Mouse (Mus musculus): ENCODE measurements at regions not wholly inside any gene's neighbourhood (a gene's known extent, or its start where the extent isn't known, plus 50 kb on each side); places are given as distances from the start of the nearest gene placed in this dataset.
A peak's percentile ranks its signal among the peaks of the same experiment; 100 is the strongest.

- no peak for DNase-seq (ENCODE audit: low read depth)
Observed at GRCm38 (mm10) chr16:90666271-90666986, 60.8 kb downstream of the Mis18a start.

GRCm38 (mm10) chr16:90664086-90664485 is 63.1 kb downstream of the Mis18a start:
- no peak for DNase-seq (ENCODE audit: low read depth)

- DNase-seq (ENCODE audit: low read depth): no peak
Observed at GRCm38 (mm10) chr16:90658050-90658449, 69.2 kb downstream of the Mis18a start.

DNA sequence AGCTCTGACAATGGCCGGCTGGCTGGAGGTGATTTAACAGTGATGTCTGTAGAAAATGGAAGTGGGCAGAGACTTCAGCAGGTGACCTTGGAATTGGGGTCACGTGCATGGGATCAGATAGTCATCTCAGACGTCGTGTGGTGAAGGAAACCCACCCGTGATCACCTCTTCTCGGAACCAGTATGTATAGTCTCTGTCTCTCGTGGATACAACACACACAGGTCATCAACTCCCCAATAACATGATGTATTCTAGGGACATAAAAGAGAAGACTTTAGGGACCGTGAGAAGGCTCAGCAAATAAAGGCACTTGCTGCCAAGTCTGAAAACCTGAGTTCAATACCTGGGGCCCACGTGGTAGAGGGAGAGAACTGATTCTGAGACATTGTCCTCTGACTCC is 70.2 kb downstream of the Mis18a start:
- DNase-seq (ENCODE audit: low read depth): no peak

GRCm38 (mm10) chr16:90656571-90657011 is 70.6 kb downstream of the Mis18a start:
- DNase-seq (ENCODE audit: low read depth): no peak

- no peak for DNase-seq (ENCODE audit: low read depth)
Observed at GRCm38 (mm10) chr16:90654853-90655252, 72.4 kb downstream of the Mis18a start.

DNA sequence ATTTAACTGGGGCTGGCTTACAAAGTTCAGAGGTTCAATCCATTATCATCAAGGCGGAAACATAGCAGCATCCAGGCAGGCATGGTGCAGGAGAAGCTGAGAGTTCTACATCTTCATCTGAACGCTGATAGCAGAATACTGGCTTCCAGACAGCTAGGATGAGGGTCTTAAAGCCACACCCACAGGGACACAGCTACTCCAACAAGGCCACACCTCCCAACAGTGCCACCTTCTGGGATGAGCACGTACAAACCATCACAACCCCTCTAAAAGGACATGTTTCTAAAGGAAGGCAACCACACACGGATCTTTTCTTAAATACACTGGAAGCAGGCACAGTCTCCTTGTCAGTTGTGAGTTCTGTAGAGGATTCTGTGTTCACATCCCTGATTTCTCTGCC is 74.4 kb downstream of the Mis18a start:
- no peak for DNase-seq (ENCODE audit: low read depth)

DNA sequence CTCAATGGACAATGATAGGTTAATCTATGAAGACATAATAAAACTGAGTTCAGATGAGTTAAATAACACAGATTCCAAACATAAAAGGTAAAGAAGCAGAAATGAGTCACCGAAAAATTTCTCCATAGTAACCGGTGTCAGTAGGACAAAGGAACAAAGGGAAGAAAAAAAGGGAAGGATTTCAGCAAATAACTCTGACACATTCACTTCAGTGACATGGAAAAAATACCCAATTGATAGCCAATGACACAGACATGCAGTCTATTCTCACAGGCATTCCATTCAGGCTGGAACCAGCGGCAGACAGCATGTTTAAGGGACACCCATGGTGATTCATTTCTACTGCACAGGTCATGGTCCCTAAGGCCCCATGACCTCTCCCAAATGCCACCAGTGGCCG is 79.0 kb downstream of the Mis18a start:
- DNase-seq (ENCODE audit: low read depth): no peak

DNA sequence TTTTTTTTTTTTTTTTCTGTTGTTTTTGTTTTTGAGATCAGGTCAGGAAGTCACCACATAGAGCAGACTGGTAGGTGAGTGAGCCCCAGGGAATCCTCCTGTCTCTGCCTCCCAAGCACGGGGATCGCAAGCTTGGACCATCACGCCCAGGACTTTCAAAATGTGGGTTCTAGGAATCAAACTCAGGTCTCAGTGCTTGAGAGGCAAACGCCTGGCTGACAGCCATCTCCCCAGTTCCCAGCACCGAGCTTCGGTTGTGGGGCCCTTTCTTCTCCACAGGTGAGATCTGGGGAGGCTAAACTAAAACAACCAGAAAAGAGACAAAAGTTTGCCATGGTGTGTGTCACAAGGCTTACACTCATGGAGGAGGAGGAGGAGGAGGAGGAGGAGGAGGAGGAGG is 84.5 kb downstream of the Mis18a start:
- DNase-seq (ENCODE audit: low read depth): no peak

GRCm38 (mm10) chr16:90635216-90635615 is 92.0 kb downstream of the Mis18a start:
- no peak for DNase-seq (ENCODE audit: low read depth)

DNA sequence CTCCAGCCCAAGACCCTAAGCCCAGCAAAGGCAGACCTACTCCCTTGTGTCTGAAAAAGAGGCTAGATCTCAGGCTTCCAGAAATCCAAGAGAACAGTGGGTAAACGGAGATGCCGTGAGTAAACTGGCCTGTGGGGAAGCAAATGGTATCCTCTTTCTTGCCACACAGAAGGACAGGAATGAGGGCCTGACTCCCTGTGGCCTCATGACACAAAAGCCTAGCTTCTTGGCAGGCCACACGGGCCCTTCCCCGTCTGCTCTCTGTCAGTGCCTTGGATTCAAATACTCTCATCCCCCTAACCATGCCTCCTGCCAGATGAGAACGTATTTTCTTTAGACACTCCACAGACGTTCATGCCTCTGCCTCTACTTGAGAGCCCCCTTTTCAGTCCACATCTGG is 97.2 kb downstream of the Mis18a start:
- no peak for DNase-seq (ENCODE audit: low read depth)

GRCm38 (mm10) chr16:90629121-90629930 is 97.9 kb downstream of the Mis18a start:
- DNase-seq (ENCODE audit: low read depth): no peak

GRCm38 (mm10) chr16:90628605-90629120 is 98.5 kb downstream of the Mis18a start:
- DNase-seq (ENCODE audit: low read depth): no peak

DNA sequence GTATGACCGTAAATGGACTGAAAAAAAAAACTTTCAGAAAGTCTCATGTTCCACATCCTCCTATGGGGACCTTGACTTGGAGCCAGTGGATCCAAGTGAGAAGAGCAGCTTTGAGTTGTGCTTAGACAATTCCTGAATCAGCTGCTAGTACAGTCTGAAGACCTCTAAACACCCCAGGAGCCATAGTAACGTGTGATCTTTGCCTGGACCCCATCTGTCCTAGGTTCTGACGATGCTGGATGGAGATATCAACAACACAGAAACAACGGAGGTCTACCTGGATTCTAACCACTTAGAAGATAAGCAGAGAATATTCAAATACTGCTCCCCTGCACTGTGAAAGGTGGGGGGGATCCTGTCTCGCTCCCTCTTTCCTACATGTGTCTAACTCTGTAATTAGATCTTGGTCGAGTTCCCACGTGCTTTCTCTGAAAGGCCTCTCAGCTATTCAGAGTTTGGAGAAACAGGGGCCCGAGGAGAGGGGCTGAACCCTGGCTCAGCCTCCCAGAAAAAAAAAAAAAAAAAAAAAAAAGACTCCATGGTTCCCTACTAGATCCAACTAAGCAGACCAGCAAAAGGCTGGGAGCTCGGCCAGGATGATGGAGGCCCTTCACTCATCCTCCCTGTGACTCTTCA is 101.1 kb downstream of the Mis18a start:
- no peak for DNase-seq (ENCODE audit: low read depth)

DNA sequence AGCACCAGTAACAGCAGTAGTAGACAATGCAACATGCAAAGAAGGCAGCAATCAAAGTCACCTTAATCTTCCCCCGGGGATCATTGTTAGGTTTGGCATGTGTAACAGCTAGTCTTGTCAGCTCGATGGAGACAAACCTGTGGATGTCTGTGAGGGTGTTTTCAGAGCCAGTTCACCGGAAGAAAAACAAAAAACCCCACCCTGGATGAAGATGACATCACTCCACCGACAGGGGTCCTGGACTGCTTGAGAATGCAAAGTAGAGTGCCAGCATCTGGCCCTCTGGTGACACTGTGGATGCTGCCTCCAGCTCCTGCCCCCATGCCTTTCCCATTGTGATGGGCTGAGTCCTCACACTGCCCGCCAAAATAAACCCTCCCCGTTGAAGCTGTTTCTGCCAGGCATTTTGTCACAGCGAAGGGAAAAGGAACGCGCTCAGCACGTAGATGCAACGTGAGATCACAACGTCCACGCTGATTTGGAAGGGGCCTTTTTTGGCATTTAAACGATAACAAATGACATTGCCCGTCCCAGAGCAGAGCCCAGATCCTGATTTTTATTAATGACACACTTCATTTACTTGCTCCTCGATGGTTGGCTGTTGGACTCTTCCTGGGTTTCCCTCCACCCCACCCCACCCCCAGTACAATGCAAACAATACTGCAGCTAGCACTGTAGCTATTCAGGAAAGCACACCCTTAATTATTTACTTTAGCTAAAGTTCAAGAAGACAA is 101.7 kb downstream of the Mis18a start:
- no peak for DNase-seq (ENCODE audit: low read depth)

GRCm38 (mm10) chr16:90624039-90624625 is 103.1 kb downstream of the Mis18a start:
- no peak for DNase-seq (ENCODE audit: low read depth)

DNA sequence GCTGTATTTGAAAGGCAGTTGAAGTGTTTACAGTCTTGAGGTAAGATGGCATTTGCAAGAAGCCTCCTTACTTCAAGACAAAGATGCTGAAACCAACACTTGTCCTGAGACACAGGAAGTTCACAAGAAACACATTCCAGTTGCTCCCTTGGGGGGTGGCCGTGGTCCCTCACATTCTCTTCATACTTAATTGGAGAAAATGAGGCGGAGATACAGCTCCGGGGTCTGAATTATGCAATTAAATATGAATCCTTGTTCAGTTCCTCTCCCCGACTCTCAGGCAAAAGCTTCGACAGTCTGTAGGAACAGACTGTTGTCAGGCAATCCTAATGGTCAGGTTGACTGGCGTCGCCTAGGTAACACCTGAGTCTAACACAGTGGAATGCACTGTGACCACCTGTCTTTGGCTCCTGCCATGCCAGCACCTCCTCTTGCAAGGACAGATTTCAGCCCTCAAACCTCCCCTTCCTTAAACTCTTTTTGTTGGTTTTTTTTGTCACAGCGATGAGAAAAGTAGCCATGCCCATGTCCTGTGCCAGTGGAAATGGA is 104.5 kb downstream of the Mis18a start:
- DNase-seq (ENCODE audit: low read depth): no peak

GRCm38 (mm10) chr16:90621761-90622411 is 105.3 kb downstream of the Mis18a start:
- peak; percentile 47 for DNase-seq (ENCODE audit: low read depth)

DNA sequence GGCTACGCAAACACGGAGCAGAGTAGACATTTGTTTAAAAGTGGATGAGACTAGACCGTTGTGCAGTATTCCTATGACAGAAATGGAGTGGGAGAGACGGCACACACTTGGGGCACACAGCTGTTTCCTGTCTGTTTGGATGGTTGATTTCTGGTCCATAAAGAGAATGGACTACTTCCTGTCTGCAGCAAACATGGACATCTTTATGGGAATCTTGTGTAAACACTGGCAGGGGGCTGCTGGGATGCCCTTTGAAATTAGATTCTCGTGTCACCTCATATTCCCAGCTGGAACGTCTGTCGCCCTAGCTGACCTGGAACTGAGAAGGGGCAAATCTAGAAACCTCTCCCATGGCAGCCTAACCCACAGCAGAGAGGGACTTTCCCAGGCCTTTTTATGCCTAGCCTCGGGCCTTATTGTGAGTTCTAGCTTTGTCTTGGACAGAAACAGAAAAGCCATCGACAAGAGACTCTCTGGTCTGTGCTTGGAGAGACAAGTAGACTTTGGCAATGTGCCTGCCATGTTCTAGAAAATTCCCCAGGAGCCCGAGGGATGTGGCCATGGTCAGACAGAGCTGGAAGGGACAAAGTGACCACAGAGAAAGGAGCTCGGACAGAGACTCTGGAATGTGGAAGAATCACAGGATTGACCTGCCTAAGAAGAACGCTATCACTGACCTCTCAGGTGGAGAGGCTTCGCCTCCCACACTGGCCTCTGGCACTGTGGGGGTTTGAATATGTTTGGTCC is 107.5 kb downstream of the Mis18a start:
- no peak for DNase-seq (ENCODE audit: low read depth)

DNA sequence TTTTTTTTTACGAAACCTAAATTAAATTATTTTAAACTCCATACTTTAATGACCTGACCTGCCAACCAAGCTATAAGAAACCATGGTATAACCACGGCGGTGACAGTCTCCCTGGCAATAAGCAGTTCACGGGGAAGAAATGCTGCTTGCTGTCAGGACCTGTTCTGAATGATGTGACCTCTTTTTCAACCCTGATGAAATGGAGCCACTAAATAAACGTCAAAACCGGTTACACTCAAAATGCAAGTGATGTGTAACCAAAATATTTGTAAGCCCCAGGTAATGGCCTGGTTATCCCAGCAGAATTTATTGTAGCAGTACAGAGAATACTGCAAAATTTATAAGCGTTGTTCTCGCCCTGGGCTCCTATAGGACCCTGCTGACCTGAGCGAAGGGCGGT is 111.4 kb downstream of the Mis18a start:
- no peak for DNase-seq (ENCODE audit: low read depth)

All from gonadal fat pad, adult 2 months (tissue).